Mouse (Mus musculus) heart, embryonic 10.5 days (tissue): ENCODE measurements around the gene Hemgn. TPM values are rescaled to one million over a fixed set of nuclear protein-coding genes. Genes with fewer than 3 reads are reported as not detected.

ENCODE experiments used
- DNase-seq: peaks from one replicate; pipeline ENCODE4 v3.0.0-alpha.2; 2017; ENCODE audit warnings: low spot score
- H3K27ac ChIP-seq: fragments of 300-500 bp; sonication (generic); 2 replicates; pipeline ENCODE4 v1.5.1; 2016; ENCODE audit warnings: mild to moderate bottlenecking
- H3K27me3 ChIP-seq: fragments of 300-500 bp; sonication (generic); 2 replicates; pipeline ENCODE4 v1.6.1; 2016; ENCODE audit warnings: mild to moderate bottlenecking; ENCODE audit not compliant: poor library complexity, insufficient read depth, severe bottlenecking
- H3K36me3 ChIP-seq: fragments of 300-500 bp; sonication (generic); 2 replicates; pipeline ENCODE4 v1.6.1; 2016; ENCODE audit warnings: mild to moderate bottlenecking, moderate library complexity
- H3K4me1 ChIP-seq: fragments of 300-500 bp; sonication (generic); 2 replicates; pipeline ENCODE4 v1.6.1; 2016; ENCODE audit warnings: mild to moderate bottlenecking
- H3K4me3 ChIP-seq: fragments of 300-500 bp; sonication (generic); 2 replicates; pipeline ENCODE4 v1.5.1; 2016; ENCODE audit warnings: mild to moderate bottlenecking, moderate library complexity
- H3K9me3 ChIP-seq: fragments of 300-500 bp; sonication (generic); 2 replicates; pipeline ENCODE4 v1.6.1; 2016; ENCODE audit warnings: mild to moderate bottlenecking, moderate library complexity
- WGBS: fragments of 180-500 bp; shearing (Covaris S2); methylation state at CpG from one replicate; pipeline ENCODE4 v1.1.7; 2016; 5-methylcytosine and 5-hydroxymethylcytosine counted together
- polyA plus RNA-seq: library from polyadenylated mRNA; unstranded; fragments of >200 nt; fragmentation: Nextera tagmentation; extraction: Ambion mirVana; gene quantifications from 2 replicates; pipeline ENCODE4 v1.2.1, GENCODE M21; 2016

Hemgn gene
- polyA plus RNA-seq, 1 experiment from 2014 or later: 35.8 TPM

DNA sequence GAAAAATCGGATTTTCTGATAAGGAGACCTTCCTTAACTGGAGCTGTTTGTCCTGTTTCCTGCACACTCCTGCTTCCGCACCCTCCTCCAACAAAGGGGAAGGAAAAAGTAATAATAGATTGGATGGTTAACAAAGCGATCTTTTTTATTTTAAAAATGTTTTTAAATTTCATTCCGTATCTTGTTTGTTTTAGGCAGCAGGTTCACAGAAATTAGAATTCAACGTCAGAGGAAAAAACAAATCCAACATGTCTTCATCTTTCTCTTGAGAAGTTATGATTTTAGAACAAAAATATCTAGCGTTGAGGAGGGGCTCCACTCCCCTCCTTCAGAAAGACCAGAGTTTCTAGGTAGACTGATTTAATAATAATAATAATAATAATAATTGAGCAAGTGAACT, 67.1 kb downstream of the Hemgn start:
- Histone ChIP-seq H3K27me3 (peaks cover 100% of the 10 kb centered on the region), H3K9me3 (no peaks in the 10 kb centered on the region), H3K27ac (no peak overlapping the region), H3K36me3 (no peaks in the 10 kb centered on the region), H3K4me1 (peaks cover 23% of the 10 kb centered on the region), H3K4me3 (no peak overlapping the region)
- WGBS: 28% methylated on average over 6 of the region's 6 CpGs
- DNase-seq: no peak

DNA sequence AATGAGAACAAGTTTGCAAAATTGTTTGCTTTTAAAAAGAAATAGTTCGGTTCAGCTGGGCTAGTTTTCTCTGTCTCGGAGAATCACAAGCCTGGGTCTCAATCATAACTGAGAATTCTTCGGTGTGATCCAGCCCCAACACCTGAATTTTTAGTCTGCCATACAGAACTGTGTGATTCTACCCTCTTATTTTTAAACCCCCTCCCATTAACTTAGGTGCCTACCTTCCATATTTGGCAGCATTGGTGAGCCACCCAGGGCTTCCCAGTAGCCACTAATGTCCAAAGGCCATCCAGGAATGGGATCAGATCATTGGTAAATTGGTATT, 67.6 kb downstream of the Hemgn start:
- no peak for DNase-seq
- H3K4me3 ChIP-seq: no peak overlapping the region
- H3K36me3 ChIP-seq: no peaks in the 10 kb centered on the region
- peaks cover 100% of the 10 kb centered on the region for H3K27me3 ChIP-seq
- H3K27ac ChIP-seq: no peak overlapping the region
- no peaks in the 10 kb centered on the region for H3K9me3 ChIP-seq
- H3K4me1 ChIP-seq: peaks cover 23% of the 10 kb centered on the region
- WGBS: 21% methylated on average over 3 of the region's 3 CpGs

DNA sequence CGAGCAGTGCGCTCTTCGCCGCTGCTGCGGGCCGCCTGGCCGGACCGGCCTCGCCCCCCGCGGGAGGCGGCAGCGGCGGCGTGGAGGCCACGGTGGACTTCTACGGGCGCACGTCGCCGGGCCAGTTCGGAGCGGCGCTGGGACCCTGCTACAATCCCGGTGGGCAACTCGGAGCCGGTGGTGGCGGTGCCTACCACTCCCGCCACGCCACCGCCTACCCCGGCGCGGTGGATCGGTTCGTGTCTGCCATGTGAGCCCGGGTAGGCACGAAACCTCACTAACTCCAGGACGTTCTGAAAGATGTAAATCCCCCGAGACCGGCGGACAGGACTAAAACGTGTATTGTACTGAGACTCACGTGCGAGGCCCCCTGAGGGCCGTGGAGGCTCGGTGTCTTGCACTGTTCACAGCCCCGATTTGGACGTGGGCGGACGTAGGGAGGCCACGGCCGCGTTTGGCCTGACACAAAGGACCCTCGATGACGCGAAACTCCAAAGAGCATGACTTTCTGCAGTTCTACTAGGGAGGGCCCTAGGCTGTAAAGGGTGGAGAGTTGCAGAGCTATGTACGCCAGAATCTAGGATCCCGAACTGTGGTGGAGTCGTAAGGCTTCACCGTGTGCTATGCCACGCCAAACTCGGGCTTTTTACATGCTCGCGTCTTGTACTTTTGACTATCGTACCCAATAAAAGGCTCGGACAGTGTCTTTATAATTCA, 68.1 kb downstream of the Hemgn start:
- Histone ChIP-seq H3K4me1 (peaks cover 23% of the 10 kb centered on the region), H3K27me3 (peaks cover 100% of the 10 kb centered on the region), H3K4me3 (peak overlapping the region; percentile 54), H3K9me3 (no peaks in the 10 kb centered on the region), H3K27ac (0 out of 2 replicates have a peak overlapping the region, but pooled peaks have one; percentile 29), H3K36me3 (no peaks in the 10 kb centered on the region)
- 3% methylated on average over 66 of the region's 67 CpGs for WGBS
- DNase-seq: no peak

DNA sequence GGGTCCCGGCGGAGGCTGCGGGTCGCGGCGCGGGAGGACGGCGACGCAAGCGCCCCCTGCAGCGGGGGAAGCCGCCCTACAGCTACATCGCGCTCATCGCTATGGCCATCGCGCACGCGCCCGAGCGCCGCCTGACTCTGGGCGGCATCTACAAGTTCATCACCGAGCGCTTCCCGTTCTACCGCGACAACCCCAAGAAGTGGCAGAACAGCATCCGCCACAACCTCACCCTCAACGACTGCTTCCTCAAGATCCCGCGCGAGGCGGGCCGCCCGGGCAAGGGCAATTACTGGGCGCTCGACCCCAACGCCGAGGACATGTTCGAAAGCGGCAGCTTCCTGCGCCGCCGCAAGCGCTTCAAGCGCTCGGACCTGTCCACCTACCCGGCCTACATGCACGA, 69.0 kb downstream of the Hemgn start:
- Histone ChIP-seq H3K4me1 (peaks cover 26% of the 10 kb centered on the region), H3K9me3 (no peaks in the 10 kb centered on the region), H3K36me3 (no peaks in the 10 kb centered on the region), H3K4me3 (peak overlapping the region; percentile 54), H3K27ac (no peak overlapping the region; the same call in 1 of the 2 replicates), H3K27me3 (peaks cover 100% of the 10 kb centered on the region)
- WGBS: under 1% methylated on average over 51 of the region's 51 CpGs
- DNase-seq: no peak

Other genes with a start within 250 kb of the Hemgn start
- gene Xpa, start 217.2 kb downstream of the Hemgn start, polyA plus RNA-seq: 13.6 and 18.2 TPM in 2 replicates
- 0.23 and 1.6 TPM in 2 replicates for gene Foxe1, start 69.9 kb downstream of the Hemgn start, polyA plus RNA-seq
- 10.3 and 11.6 TPM in 2 replicates for gene Trmo, start 24.1 kb downstream of the Hemgn start, polyA plus RNA-seq
- 246 and 343 TPM in 2 replicates for gene Anp32b, start 37.4 kb upstream of the Hemgn start, polyA plus RNA-seq
- 78.3 and 89.1 TPM in 2 replicates for gene Nans, start 75.7 kb upstream of the Hemgn start, polyA plus RNA-seq
- 0.86 and 2.4 TPM in 2 replicates for gene Trim14, start 122.6 kb upstream of the Hemgn start, polyA plus RNA-seq
- 0.89 and 1.4 TPM in 2 replicates for gene Coro2a, start 188.7 kb upstream of the Hemgn start, polyA plus RNA-seq
- gene Tbc1d2, start 236.7 kb upstream of the Hemgn start, polyA plus RNA-seq: 0.55 and 0.98 TPM in 2 replicates